Mouse (Mus musculus): Measurements from ENCODE around the gene Dusp23. TPM values are rescaled to one million over a fixed set of nuclear protein-coding genes. Genes with fewer than 3 reads are reported as not detected.

The Dusp23 gene
- total RNA-seq (2021) = 1 to 10 TPM; 5.4 to 5.6 TPM
- long read RNA-seq, experiment 1, transcript Dusp23-201 (2 exons, 1,410 nt) = major isoform, 9 of 10 reads
- long read RNA-seq, experiment 1, partial matches to known transcripts = 0 of 10 reads
- long read RNA-seq, experiment 1, other reads (novel, unspliced or antisense) = 1 of 10 reads
- long read RNA-seq, experiment 2, transcript Dusp23-201 (2 exons, 1,410 nt) = major isoform, 8 of 8 reads
- long read RNA-seq, experiment 2, partial matches to known transcripts = 0 of 8 reads
- long read RNA-seq, experiment 2, other reads (novel, unspliced or antisense) = 0 of 8 reads

DNA sequence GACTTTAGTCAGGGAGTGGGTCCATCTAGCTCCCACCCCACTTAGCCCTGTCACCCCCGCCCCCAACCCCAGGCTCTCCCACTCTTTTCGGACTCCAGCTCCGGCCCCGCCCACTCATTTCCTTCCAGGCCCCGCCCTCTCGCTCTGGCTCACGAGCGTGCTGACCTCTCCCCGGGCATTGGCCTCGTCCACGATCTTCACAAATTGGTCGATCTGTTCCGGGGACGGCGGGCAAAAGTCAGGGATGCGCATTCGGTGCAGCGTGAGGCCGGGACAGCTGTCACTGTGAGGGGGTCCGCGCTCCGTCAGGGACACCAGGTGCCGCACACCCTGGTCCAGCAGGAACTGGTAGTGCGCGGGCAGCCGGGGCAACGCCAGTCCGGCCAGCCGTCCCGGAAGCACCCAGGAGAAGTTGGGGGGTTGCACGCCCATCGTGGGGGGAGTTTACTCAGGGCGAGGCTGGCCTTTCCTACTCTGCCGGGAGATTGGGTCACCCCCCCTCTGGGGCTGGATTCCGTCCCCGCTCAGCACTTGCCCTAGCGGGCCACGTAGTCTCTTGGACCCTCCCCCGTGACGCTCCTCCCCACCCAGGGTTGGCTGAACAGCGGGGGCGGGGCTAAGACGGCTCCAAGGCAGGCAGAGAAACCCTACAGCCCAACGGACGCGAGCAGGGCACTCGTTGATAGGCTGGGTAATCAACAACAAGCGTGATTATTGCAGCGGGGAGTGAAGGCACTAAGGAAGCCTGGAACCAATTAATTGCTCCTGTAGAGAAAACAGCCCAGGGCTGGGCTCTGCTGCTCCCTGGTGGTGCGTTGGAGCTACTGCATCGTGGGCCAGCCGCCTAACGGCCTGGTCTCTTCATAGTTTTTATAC lies at the start of gene Dusp23:
Dusp23 (minus strand) TSS at position 512 of the 876 bp plus-strand sequence.
- intact Hi-C loops (cut with DNase I) = loop anchor here (1.0 to 5.0 kb wide), 3 partner anchors 103 to 220 kb away; no protein-coding TSS in a partner anchor
- peak; percentile 90 to 94 for DNase-seq (ENCODE audit: low spot score in 2 of 2)

GRCm38 (mm10) chr1:172680742-172681141 lies 48.0 kb upstream of the Dusp23 start:
- no peak for DNase-seq (ENCODE audit: low spot score in 2 of 2)
- intact Hi-C loops (cut with DNase I) = no loop called here

DNA sequence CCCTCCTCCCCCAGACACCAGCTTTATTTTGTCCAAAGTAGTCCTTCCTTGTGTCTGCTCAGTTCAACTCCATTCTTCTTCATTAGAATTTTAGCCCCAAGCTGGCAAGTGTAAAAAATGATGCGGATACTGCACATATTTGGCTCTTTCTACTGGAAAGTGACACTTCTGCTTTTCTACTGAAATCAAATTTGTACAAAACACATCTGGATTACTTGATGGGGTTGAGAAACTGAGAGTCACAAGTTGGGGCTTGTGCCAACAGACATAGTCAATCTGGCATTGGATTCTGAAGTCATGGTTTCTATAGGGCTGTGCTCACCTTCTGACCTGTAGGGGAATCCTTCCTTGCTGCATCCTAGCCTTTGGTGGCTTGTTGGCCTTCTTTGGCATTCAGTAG lies 38.0 kb upstream of the Dusp23 start:
- no peak for DNase-seq (ENCODE audit: low spot score in 2 of 2)
- intact Hi-C loops (cut with DNase I) = no loop called here

DNA sequence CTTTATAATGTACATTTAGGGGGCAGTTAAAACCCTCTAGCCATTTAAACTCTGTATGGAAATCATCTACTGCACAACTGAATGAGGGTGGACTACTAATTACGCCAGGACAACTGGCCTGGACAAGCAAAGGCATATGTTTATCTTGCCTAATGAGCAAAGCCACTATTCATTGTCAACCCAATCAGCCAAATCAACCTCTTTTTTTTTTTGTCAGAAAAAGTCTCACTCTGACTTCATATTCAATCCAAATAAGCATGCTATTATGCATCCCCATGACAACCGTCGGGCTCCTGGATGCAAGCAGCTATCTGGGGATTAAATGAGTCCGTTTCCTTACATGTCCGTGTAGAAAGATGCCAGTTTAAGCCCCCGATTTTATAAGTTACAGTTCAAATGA lies 34.8 kb upstream of the Dusp23 start:
- no peak for DNase-seq (ENCODE audit: low spot score in 2 of 2)
- intact Hi-C loops (cut with DNase I) = no loop called here

DNA sequence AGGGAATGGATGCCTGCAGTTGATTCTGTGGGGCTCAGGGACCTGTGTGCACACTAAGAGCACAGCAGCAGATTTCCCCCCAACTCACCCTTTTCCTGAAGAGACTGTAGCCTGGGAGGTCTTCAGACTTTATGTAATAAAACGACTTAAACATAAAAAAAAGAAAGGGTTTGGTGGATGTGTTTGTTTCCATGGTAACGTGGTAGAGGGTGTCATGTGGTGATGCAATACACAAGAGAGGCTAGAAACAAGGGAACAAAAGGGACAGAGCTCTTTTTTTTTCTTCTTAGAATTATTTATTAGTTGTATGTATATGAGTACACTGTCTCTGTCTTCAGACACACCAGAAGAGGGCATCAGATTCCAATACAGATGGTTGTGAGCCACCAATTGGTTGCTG lies 32.7 kb upstream of the Dusp23 start:
- intact Hi-C loops (cut with DNase I) = no loop called here
- no peak for DNase-seq (ENCODE audit: low spot score in 2 of 2)

GRCm38 (mm10) chr1:172659688-172660087 lies 26.9 kb upstream of the Dusp23 start:
- intact Hi-C loops (cut with DNase I) = no loop called here
- no peak for DNase-seq (ENCODE audit: low spot score in 2 of 2)

GRCm38 (mm10) chr1:172657266-172657665 lies 24.5 kb upstream of the Dusp23 start:
- intact Hi-C loops (cut with DNase I) = no loop called here
- peak in 1 of 2 experiments; percentile 1 for DNase-seq (ENCODE audit: low spot score in 2 of 2)

GRCm38 (mm10) chr1:172653900-172654299 lies 21.1 kb upstream of the Dusp23 start:
- no peak for DNase-seq (ENCODE audit: low spot score in 2 of 2)
- intact Hi-C loops (cut with DNase I) = no loop called here

GRCm38 (mm10) chr1:172652040-172652662 lies 19.4 kb upstream of the Dusp23 start:
- no peak for DNase-seq (ENCODE audit: low spot score in 2 of 2)
- intact Hi-C loops (cut with DNase I) = no loop called here

DNA sequence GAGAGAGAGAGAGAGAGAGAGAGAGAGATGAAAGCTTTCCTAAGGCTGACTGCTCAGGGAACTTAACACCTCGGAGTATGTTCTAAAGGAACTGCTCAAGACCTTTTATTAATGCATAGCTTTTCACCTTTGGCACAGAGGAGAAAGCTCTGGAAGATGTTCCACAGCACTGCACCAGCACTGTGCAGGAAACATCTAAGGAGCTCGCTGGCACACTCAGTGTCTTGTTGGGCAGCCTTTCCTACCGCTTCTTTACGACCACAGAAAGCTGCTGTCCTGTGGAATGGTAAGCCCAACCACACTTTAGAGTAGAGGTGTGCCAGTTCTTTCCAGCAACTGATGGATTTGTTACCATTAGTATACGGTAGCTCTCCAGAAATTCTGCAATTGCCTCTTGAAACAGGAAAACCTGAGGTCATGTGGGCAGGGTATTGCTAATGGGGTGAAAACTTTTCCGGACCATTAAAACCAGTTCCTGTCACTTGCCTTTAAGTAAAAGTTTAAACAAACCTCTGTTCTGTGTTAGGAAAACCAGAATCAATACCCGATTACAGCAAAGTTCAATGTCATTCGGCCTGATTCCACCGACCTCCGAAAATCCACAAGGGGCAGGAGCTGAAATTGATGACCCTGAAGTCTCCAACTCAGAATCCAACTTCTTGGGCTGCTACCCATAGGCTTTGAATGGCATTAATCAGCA lies 18.7 kb upstream of the Dusp23 start:
- DNase-seq (ENCODE audit: low spot score in 2 of 2) = no peak
- intact Hi-C loops (cut with DNase I) = no loop called here

DNA sequence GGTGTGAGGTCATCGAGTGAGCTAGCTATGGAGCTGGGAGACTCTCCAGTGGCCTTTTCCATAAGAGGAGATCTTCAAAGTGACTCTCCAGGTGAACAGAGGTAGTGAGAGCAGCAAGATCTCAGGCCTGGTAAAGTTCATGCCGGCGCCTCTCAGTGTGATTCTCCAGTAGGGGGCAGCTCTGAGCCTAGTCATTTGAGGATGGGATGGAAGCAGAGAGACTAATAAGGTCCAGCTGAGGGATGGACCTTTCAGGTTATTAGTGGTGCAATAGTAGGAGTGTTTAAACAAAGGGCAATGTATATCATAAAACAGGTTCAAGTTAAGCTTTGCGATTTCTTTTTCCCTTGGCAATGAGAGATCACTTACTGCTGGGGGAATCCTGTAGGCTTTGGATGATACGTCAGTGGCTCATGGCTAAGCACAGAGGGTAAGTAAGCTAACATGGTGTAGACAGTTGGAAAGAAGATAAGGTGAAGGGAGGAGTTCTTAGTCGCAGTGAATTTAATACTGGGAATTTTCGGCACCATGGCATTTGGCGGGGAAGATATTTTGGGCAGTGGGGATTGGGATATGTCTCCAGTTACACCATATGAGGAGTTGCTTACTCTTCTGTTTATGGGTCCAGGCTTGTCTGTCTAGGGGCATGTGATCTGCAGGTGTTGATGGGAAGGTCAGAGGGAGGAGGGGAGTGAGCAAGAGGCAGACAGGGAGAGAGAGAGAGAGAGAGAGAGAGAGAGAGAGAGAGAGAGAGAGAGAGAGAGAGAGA lies 17.9 kb upstream of the Dusp23 start:
- DNase-seq (ENCODE audit: low spot score in 2 of 2) = no peak
- intact Hi-C loops (cut with DNase I) = no loop called here

- intact Hi-C loops (cut with DNase I) = no loop called here
- no peak for DNase-seq (ENCODE audit: low spot score in 2 of 2)
These were observed 16.6 kb upstream of the Dusp23 start for GRCm38 (mm10) chr1:172649396-172649795.

GRCm38 (mm10) chr1:172647236-172647635 lies 14.5 kb upstream of the Dusp23 start:
- DNase-seq (ENCODE audit: low spot score in 2 of 2) = no peak
- intact Hi-C loops (cut with DNase I) = no loop called here

DNA sequence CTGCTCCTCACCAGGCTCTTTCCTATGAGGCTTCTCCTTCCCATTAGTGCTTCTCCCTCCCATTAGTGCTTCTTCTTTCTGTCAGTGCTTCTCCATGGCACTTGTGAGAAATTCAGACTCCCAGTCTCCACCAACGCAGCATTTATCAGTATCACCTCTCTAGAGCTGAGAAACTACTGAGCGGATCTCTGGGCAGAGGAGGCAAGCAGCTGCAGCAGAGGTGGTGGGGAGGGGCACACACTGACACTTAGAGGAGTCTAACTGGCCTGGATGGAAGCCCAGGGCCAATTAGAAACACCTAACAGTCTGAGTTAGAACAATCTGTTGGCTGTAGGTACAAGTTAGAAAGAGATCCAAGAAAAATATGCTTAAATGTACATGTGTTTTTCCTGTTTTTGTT lies 6.0 kb upstream of the Dusp23 start:
- intact Hi-C loops (cut with DNase I) = loop anchor here (5.0 kb wide), 2 partner anchors 739 to 759 kb away; no protein-coding TSS in a partner anchor
- no peak for DNase-seq (ENCODE audit: low spot score in 2 of 2)

DNA sequence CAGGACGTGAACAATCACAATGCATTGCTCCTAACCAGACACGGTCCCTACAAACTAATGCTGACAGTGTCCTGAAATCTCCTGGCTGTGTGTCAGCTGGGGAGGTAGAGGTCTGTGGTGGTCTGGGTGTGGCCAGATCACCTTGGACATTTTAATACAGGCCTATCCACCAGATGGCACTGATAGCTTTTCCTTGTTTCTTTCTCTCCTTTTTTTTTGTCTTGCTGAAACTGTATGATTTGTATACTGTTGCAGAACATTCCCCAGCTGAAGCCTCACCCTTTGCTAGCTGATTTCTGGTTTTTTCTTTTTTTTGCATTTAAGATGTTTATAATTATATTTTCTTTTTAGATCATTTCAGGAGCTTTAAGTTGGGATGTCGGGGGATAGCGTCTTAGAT lies 5.0 kb upstream of the Dusp23 start:
- intact Hi-C loops (cut with DNase I) = loop anchor here (5.0 kb wide), 2 partner anchors 740 to 760 kb away; no protein-coding TSS in a partner anchor
- DNase-seq (ENCODE audit: low spot score in 2 of 2) = peak in 1 of 2 experiments; percentile 25

- no peak for DNase-seq (ENCODE audit: low spot score in 2 of 2)
- intact Hi-C loops (cut with DNase I) = loop anchor here (5.0 kb wide), 2 partner anchors 741 to 761 kb away; no protein-coding TSS in a partner anchor
These were observed 3.5 kb upstream of the Dusp23 start for GRCm38 (mm10) chr1:172636266-172636665.

- intact Hi-C loops (cut with DNase I) = loop anchor here (5.0 kb wide), 2 partner anchors 742 to 762 kb away; no protein-coding TSS in a partner anchor
- no peak for DNase-seq (ENCODE audit: low spot score in 2 of 2)
These were observed 2.5 kb upstream of the Dusp23 start for GRCm38 (mm10) chr1:172635258-172635657.

- DNase-seq (ENCODE audit: low spot score in 2 of 2) = no peak
- intact Hi-C loops (cut with DNase I) = loop anchor here (5.0 kb wide), 1 partner anchor 147 kb away; no protein-coding TSS in a partner anchor
These were observed 1.4 kb upstream of the Dusp23 start for GRCm38 (mm10) chr1:172634136-172634535.

Data from left cerebral cortex, postnatal 14 days (tissue).